9 mouse cellular contexts compared by ENCODE assay signal in the genomic region with DNA sequence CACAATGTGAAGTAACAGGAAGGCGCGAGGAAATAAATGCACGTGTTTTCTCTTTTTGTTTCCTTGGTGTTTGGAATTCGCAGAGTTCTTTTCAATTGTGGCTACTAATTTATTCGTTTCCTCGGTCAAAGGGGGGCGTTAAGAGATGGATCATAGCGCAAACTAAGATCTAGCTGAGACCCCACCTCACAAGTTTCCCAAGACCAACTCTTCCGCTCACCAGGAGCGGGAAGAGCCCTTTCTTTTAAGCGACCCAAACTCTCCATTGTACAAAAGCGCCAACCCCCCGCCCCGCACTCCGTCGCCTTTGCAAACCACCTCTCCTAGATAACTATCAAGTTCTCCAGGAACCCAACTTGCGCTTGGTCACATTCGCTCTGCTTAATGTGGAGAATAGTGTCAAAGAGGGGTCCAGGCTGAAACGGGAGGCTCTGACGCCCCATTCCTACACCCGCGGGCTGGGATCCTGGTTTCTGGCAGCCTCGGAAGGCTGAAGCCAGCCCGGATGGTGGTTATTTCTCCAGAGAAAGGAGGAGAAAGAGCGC. TPM values are rescaled to one million over a fixed set of nuclear protein-coding genes. Genes with fewer than 3 reads are reported as not detected.
DNase-seq lines count a peak whose midpoint lies in the region; ATAC-seq and TF ChIP-seq lines count a peak whose summit lies in the region.
"Had no signal": no experiment of that assay in that cellular context is flagged by ENCODE, and none has a peak within 500 bp of the region (broad histone marks: within the 10 kb centered on the region; RNA-seq: fewer than 3 reads in every experiment).

No protein-coding gene starts in this region.

- H3K9ac ChIP-seq in neural tube, embryonic 11.5 days (ENCODE audit: low read length): peak overlapping the region; percentile 93
- peak overlapping the region; percentile 91 for H3K9ac ChIP-seq in forebrain, embryonic 14.5 days (ENCODE audit: low read length)
- peak overlapping the region; percentile 76 for H3K9ac ChIP-seq in limb, embryonic 12.5 days (replicated peaks)
- no peak overlapping the region for H3K9ac ChIP-seq in stomach, postnatal 0 days (ENCODE audit: low read length)

- peak overlapping the region; percentile 92 for H3K4me2 ChIP-seq in neural tube, embryonic 11.5 days (ENCODE audit: low read depth)
- peak overlapping the region; percentile 80 for H3K4me2 ChIP-seq in forebrain, embryonic 14.5 days (ENCODE audit: low read length)
- H3K4me2 ChIP-seq in limb, embryonic 12.5 days: peak overlapping the region; percentile 97
- H3K4me2 ChIP-seq in stomach, postnatal 0 days (replicated peaks; ENCODE audit: low read depth): peak overlapping the region; percentile 83

- WGBS in neural tube, embryonic 11.5 days: under 1% methylated on average over 25 of the region's 25 CpGs
- under 1% methylated on average over 24 of the region's 25 CpGs for WGBS in forebrain, embryonic 14.5 days
- under 1% methylated on average over 24 of the region's 25 CpGs for WGBS in limb, embryonic 12.5 days
- under 1% methylated on average over 25 of the region's 25 CpGs for WGBS in stomach, postnatal 0 days

- H3K36me3 ChIP-seq in neural tube, embryonic 11.5 days (ENCODE audit: control insufficient read depth, insufficient read depth, low read length): no peaks in the 10 kb centered on the region
- no peaks in the 10 kb centered on the region for H3K36me3 ChIP-seq in forebrain, embryonic 14.5 days (ENCODE audit: control insufficient read depth, insufficient read depth, low read length)
- no peaks in the 10 kb centered on the region for H3K36me3 ChIP-seq in limb, embryonic 12.5 days
- no peaks in the 10 kb centered on the region for H3K36me3 ChIP-seq in stomach, postnatal 0 days (ENCODE audit: control insufficient read depth, insufficient read depth, low read length)

- peak overlapping the region; percentile 84 for H3K4me3 ChIP-seq in neural tube, embryonic 11.5 days (ENCODE audit: low read depth, low read length)
- peak overlapping the region; percentile 85 for H3K4me3 ChIP-seq in forebrain, embryonic 14.5 days (ENCODE audit: low read depth, low read length)
- H3K4me3 ChIP-seq in limb, embryonic 12.5 days (replicated peaks): peak overlapping the region; percentile 62
- peak overlapping the region; percentile 48; the same call in 1 of the 2 replicates for H3K4me3 ChIP-seq in stomach, postnatal 0 days (ENCODE audit: low read depth, low read length)

- peaks cover 4% of the 10 kb centered on the region; the same call in 1 of the 2 replicates for H3K27me3 ChIP-seq in neural tube, embryonic 11.5 days (ENCODE audit: control insufficient read depth, insufficient read depth, low read length)
- no peaks in the 10 kb centered on the region for H3K27me3 ChIP-seq in forebrain, embryonic 14.5 days (replicated peaks; ENCODE audit: control insufficient read depth, insufficient read depth, low read length)
- H3K27me3 ChIP-seq in limb, embryonic 12.5 days: peaks cover 62% of the 10 kb centered on the region
- peaks cover 18% of the 10 kb centered on the region for H3K27me3 ChIP-seq in stomach, postnatal 0 days (ENCODE audit: control insufficient read depth, insufficient read depth, low read length)

- peak; percentile 31 for ATAC-seq in neural tube, embryonic 11.5 days (ENCODE audit: insufficient read depth, low FRiP score, low TSS enrichment)
- peak; percentile 7; the same call in 1 of the 2 replicates for ATAC-seq in forebrain, embryonic 14.5 days
- no peak for ATAC-seq in limb, embryonic 12.5 days (ENCODE audit: insufficient number of reproducible peaks, insufficient read depth, low FRiP score, low TSS enrichment, low read depth)
- ATAC-seq in stomach, postnatal 0 days (ENCODE audit: low FRiP score, low TSS enrichment): no peak
- no peak for ATAC-seq in erythroid progenitor cell, adult 5-6 weeks (replicated peaks; ENCODE audit: low FRiP score, poor library complexity, severe bottlenecking)

- peak; percentile 72 for DNase-seq in neural tube, embryonic 11.5 days (ENCODE audit: low spot score)
- DNase-seq in neural tube, embryonic 10.5 days (ENCODE audit: extremely low spot score, low spot score): no peak
- peak; percentile 58 for DNase-seq in forebrain, embryonic 14.5 days (ENCODE audit: low spot score)
- no peak for DNase-seq in stomach, postnatal 0 days (ENCODE audit: low spot score)
- no peak for DNase-seq in gastrocnemius, postnatal 10 days
- no peak for DNase-seq in T-cell, adult 2 months (ENCODE audit: low spot score)

- H3K4me1 ChIP-seq in neural tube, embryonic 11.5 days (ENCODE audit: control insufficient read depth, insufficient read depth, low read length): peaks cover 27% of the 10 kb centered on the region
- H3K4me1 ChIP-seq in forebrain, embryonic 14.5 days (ENCODE audit: control insufficient read depth, insufficient read depth, low read length): peaks cover 15% of the 10 kb centered on the region
- H3K4me1 ChIP-seq in limb, embryonic 12.5 days (replicated peaks): peaks cover 38% of the 10 kb centered on the region
- H3K4me1 ChIP-seq in stomach, postnatal 0 days (replicated peaks; ENCODE audit: control insufficient read depth, insufficient read depth): no peaks in the 10 kb centered on the region

- H3K9me3 ChIP-seq in neural tube, embryonic 11.5 days (ENCODE audit: control insufficient read depth, low read length): no peaks in the 10 kb centered on the region
- H3K9me3 ChIP-seq in forebrain, embryonic 14.5 days (replicated peaks; ENCODE audit: control insufficient read depth, low read length): no peaks in the 10 kb centered on the region
- no peaks in the 10 kb centered on the region for H3K9me3 ChIP-seq in limb, embryonic 12.5 days
- no peaks in the 10 kb centered on the region for H3K9me3 ChIP-seq in stomach, postnatal 0 days (ENCODE audit: control insufficient read depth, low read length)

- TF ChIP-seq CTCF in stomach, postnatal 0 days (IDR thresholded peaks at IDR 0.05; ENCODE audit: low read depth): no peak

- H3K27ac ChIP-seq in neural tube, embryonic 11.5 days (ENCODE audit: low read depth, low read length): peak overlapping the region; percentile 96
- H3K27ac ChIP-seq in forebrain, embryonic 14.5 days (ENCODE audit: low read depth, low read length): peak overlapping the region; percentile 94
- H3K27ac ChIP-seq in limb, embryonic 12.5 days: no peak overlapping the region
- no peak overlapping the region for H3K27ac ChIP-seq in stomach, postnatal 0 days (replicated peaks)

- no peak for TF ChIP-seq EP300 in stomach, postnatal 0 days (optimal IDR thresholded peaks at IDR 0.05)

RNA-seq across cellular contexts. Expression of a gene that starts 0.9 kb away (rescaled TPM):
- polyA plus RNA-seq in neural tube, embryonic 11.5 days (2014; fragmentation: Nextera tagmentation; extraction: Ambion mirVana): 15.0 and 18.0 TPM in 2 replicates
- 11.9 and 12.9 TPM in 2 replicates for polyA plus RNA-seq in forebrain, embryonic 14.5 days (2014; fragmentation: Nextera tagmentation; extraction: Ambion mirVana)
- 6.3 and 6.9 TPM in 2 replicates for polyA plus RNA-seq in limb, embryonic 12.5 days (2016; fragmentation: Nextera tagmentation; extraction: Ambion mirVana)
- 0.61 and 1.2 TPM in 2 replicates for polyA plus RNA-seq in stomach, postnatal 0 days (2015; fragmentation: Nextera tagmentation; extraction: Ambion mirVana)
- 1 to 10 TPM; 2.6 to 4.8 TPM for total RNA-seq in gastrocnemius, postnatal 10 days (2021)
- not detected in 2 replicates for total RNA-seq in erythroid progenitor cell, adult 5-6 weeks (2015; ENCODE audit: low replicate concordance)
- total RNA-seq in erythroid progenitor cell, adult 5-6 weeks (2017; ENCODE audit: low replicate concordance): not detected in 2 replicates
- total RNA-seq: hematopoietic stem cell, adult 5-6 weeks had no signal

Comparison
In these comparisons a context has a peak if more than half of its experiments do, and no peak if none do; other contexts are left out.
1. DNase-seq: peak in neural tube, embryonic 11.5 days (single experiment) and forebrain, embryonic 14.5 days (single experiment); none in neural tube, embryonic 10.5 days (single experiment), stomach, postnatal 0 days (single experiment), gastrocnemius, postnatal 10 days (single experiment) and T-cell, adult 2 months (single experiment).
2. ATAC-seq: peak in neural tube, embryonic 11.5 days (single experiment) and forebrain, embryonic 14.5 days (single experiment); none in limb, embryonic 12.5 days (single experiment), stomach, postnatal 0 days (single experiment) and erythroid progenitor cell, adult 5-6 weeks (single experiment).
3. H3K27ac ChIP-seq: peak in neural tube, embryonic 11.5 days (single experiment) and forebrain, embryonic 14.5 days (single experiment); none in limb, embryonic 12.5 days (single experiment) and stomach, postnatal 0 days (single experiment).
4. Peak in every context shown above with its lines, with median percentiles within 50 percentile points of each other: H3K4me2 ChIP-seq and H3K4me3 ChIP-seq.